Mouse (Mus musculus): ENCODE measurements around the gene Napa. TPM values are rescaled to one million over a fixed set of nuclear protein-coding genes. Genes with fewer than 3 reads are reported as not detected.

Gene Napa
- polyA plus RNA-seq (2012; ENCODE audit: insufficient read depth, low replicate concordance): 161 and 318 TPM in 2 replicates

DNA sequence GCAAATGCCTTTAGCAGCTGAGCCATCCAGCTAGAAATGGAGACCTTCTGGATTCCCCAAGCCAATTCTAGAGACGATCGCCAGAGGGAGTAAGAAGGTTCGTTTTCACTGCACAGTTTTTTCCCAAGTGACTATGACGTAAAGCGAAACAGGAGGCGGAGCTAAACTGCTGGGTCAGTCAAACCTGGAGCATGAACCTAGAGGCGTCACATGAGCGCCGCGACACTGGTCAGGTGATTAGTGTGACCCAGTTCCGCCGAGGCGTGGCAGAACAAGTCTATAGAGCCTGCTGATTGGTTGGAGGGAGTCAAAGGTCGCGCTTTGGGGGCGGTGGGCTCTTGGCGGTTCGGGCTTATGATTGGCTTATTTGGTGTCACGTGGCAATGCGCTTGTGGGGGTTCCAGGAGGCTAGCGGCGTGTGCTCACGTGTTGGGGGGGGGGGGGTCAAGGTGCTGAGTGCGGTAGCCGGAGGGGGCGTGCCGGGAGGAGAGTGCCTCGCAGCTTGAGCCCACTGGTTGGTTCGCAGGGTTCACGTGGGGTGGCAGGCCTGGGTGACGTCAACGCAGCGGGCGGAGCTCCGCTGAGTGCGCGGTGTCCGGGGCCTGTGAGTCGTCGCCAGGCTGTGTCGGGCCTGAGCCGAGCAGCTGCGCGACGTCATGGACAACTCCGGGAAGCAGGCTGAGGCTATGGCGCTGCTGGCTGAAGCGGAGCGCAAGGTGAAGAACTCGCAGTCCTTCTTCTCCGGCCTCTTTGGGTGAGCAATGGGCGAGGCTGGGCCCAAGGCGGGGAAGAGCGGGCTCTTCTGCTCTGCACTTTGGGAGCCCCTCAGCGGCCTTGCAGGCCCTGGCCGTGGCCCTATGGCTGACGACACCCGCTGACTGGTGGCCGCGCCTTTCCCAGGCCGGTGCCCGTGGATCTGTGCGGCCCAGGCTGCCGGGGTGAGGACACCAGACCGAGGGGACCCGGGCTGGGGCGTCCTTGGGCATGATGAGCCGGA is at the start of gene Napa:
Gene Napa, plus strand, starts transcription at position 438 of the 997 bp plus-strand sequence.
- no peaks in the 10 kb centered on the region for H3K9me3 ChIP-seq
- peak within 1 kb of the TSS; percentile 99 for H3K4me3 ChIP-seq (replicated peaks)
- H3K4me1 ChIP-seq: peaks cover 80% of the 10 kb centered on the region
- H3K27me3 ChIP-seq (replicated peaks): peaks cover 23% of the 10 kb centered on the region
- no peak for TF ChIP-seq GATA1 (IDR thresholded peaks at IDR 0.05; ENCODE audit: borderline replicate concordance, low read length)
- TF ChIP-seq FLI1 (IDR thresholded peaks at IDR 0.05; ENCODE audit: low read length): no peak
- H3K36me3 ChIP-seq (replicated peaks; ENCODE audit: low read length): peaks cover 29% of the 10 kb centered on the region

DNA sequence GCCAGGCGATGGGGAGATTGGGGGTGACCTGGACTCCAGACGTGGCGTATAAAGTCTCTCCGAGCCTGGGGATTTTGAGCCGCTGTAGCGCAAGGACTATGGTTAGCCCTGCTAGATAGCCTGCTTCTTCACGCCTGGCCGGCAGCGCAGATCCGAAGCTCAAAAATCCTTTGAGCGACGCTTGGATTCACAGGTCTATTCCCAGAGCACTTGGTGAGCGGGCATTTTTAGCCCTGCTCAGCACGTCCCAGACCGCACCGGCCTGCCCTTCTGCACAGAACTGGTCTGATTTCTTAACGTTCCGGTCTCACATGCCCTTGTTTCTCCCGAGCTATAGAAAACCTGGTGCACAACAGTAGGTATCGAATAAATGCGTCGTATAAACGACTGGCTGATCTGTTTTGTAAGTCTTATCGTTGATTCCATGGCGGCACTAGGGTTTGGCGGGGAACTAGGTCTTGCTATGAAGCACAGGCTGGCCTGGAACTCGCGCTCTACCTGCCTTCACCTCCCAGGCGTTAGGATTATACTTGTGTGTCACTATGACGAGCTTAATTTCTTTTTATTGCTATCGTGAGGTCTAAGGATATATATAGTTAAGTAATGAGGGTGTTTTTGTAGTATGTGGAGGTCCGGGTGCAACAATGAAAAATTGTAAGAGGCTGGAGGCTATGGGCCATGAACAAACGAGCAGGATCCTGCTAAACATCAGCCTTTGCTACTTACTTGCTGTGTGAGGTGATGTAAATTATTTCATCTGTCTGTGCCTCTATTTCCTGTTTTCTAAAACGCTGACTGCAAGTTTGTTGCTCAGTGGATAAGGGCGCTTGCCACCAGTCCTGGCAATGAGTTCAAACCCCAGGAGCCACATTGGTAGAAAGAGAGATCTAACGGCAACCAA is 49.3 kb upstream of the Napa start:
- peaks cover 55% of the 10 kb centered on the region for H3K4me1 ChIP-seq
- peak overlapping the region; percentile 100 for H3K4me3 ChIP-seq (replicated peaks)
- H3K36me3 ChIP-seq (replicated peaks; ENCODE audit: low read length): peaks cover 14% of the 10 kb centered on the region
- H3K27me3 ChIP-seq (replicated peaks): no peaks in the 10 kb centered on the region
- no peak for TF ChIP-seq FLI1 (IDR thresholded peaks at IDR 0.05; ENCODE audit: low read length)
- no peak for TF ChIP-seq GATA1 (IDR thresholded peaks at IDR 0.05; ENCODE audit: borderline replicate concordance, low read length)
- no peaks in the 10 kb centered on the region for H3K9me3 ChIP-seq

DNA sequence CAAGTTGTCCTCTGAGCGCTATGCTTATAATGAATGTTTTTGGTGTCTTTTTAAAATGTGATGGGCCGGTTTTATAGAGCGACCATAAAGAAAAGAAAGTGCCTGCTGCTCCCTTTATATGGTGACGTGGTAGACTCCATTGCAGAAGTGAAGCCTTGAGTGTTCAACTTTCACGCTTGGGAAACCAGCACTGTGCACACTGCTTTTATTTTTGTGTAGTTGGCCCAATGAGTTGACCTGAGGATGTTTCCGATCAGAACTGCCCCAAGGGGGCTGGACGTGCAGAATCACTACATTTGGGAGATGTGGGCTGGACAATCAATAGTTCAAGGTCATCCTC is 48.7 kb upstream of the Napa start:
- TF ChIP-seq FLI1 (IDR thresholded peaks at IDR 0.05; ENCODE audit: low read length): no peak
- TF ChIP-seq GATA1 (IDR thresholded peaks at IDR 0.05; ENCODE audit: borderline replicate concordance, low read length): no peak
- H3K27me3 ChIP-seq (replicated peaks): no peaks in the 10 kb centered on the region
- peak overlapping the region; percentile 100 for H3K4me3 ChIP-seq (replicated peaks)
- peaks cover 14% of the 10 kb centered on the region for H3K36me3 ChIP-seq (replicated peaks; ENCODE audit: low read length)
- no peaks in the 10 kb centered on the region for H3K9me3 ChIP-seq
- peaks cover 55% of the 10 kb centered on the region for H3K4me1 ChIP-seq

DNA sequence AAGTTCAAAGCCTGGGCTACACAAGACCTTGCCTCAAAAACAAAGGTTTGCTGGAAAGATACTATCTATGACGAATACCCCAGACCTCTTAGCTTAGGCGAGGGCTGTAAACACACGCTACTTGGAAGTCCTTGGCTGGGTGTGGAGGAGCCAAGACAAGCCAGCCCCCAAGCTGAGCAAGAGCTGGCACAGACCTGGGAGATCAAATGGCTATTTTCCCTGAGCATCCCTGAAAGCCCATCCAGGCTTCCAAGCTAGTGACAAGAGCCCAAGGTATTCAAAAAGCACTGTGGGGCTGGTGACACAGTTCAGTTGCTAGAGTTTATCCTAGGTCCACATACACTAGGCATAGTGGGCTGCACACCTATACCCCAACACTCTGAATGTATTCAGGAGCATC is 47.7 kb upstream of the Napa start:
- TF ChIP-seq GATA1 (IDR thresholded peaks at IDR 0.05; ENCODE audit: borderline replicate concordance, low read length) (no peak), FLI1 (IDR thresholded peaks at IDR 0.05; ENCODE audit: low read length) (no peak)
- Histone ChIP-seq H3K9me3 (no peaks in the 10 kb centered on the region), H3K4me1 (peaks cover 55% of the 10 kb centered on the region), H3K4me3 (replicated peaks) (peak overlapping the region; percentile 100), H3K27me3 (replicated peaks) (no peaks in the 10 kb centered on the region), H3K36me3 (replicated peaks; ENCODE audit: low read length) (peaks cover 14% of the 10 kb centered on the region)

DNA sequence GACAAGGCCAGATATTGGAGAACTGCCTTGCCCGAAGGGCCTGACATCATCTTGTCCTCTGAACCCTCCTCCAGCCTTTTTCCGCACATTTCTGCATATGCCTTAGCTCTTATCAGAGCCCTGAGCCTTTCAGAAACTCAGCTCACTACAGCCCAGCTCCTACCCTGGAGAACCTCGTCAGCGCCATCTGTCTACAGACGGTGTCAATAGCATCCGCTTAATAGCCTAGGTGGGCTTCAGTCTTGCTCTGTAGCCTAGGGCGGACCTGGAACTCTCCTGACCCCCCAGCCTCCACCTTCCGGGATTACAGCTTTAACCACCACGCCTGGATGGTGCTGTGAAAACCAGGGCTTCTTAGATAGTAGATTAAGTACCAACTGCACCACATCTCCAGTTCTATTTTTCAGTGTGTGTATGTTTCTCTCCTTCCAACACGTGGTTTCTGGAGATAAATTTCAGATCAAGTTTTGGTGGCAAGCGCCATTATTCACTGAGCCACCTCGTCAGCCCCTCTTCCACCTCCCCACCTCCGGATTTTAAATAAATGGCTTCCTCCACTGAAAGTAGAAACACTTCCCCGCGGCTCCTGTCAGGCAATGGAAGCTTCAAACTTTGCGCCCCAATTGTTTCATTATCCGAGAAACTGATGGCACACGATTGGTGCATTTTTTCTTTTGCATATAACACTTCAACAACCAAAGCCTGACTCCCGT is 46.2 kb upstream of the Napa start:
- no peak for TF ChIP-seq GATA1 (IDR thresholded peaks at IDR 0.05; ENCODE audit: borderline replicate concordance, low read length)
- no peak for TF ChIP-seq FLI1 (IDR thresholded peaks at IDR 0.05; ENCODE audit: low read length)
- Histone ChIP-seq H3K9me3 (no peaks in the 10 kb centered on the region), H3K4me3 (replicated peaks) (peak overlapping the region; percentile 95), H3K4me1 (peaks cover 61% of the 10 kb centered on the region), H3K36me3 (replicated peaks; ENCODE audit: low read length) (peaks cover 14% of the 10 kb centered on the region), H3K27me3 (replicated peaks) (no peaks in the 10 kb centered on the region)

DNA sequence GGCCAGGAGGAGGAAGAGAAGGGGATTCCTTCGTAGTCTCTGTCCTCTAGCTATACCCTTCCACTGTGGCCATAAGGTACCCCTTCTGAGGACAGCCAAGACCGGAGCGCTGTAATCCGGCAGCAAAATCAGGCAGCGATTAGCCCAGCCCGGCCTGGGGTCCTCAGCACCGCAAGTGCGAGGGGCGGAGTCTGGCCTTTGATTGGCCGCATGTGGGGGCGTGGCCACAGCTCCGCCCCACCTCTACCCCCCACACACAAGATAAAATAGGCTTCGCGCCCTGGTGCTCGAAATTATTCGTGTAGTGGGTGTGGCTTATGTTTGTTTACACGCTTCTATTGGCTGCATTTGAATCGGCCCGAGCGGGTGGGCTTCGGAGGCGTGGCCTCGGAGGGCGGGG is 45.6 kb upstream of the Napa start:
- Histone ChIP-seq H3K4me1 (peaks cover 67% of the 10 kb centered on the region), H3K9me3 (no peaks in the 10 kb centered on the region), H3K36me3 (replicated peaks; ENCODE audit: low read length) (peaks cover 14% of the 10 kb centered on the region), H3K4me3 (replicated peaks) (peak overlapping the region; percentile 95), H3K27me3 (replicated peaks) (no peaks in the 10 kb centered on the region)
- TF ChIP-seq FLI1 (IDR thresholded peaks at IDR 0.05; ENCODE audit: low read length) (no peak; the same call in 1 of the 2 replicates), GATA1 (IDR thresholded peaks at IDR 0.05; ENCODE audit: borderline replicate concordance, low read length) (no peak)

DNA sequence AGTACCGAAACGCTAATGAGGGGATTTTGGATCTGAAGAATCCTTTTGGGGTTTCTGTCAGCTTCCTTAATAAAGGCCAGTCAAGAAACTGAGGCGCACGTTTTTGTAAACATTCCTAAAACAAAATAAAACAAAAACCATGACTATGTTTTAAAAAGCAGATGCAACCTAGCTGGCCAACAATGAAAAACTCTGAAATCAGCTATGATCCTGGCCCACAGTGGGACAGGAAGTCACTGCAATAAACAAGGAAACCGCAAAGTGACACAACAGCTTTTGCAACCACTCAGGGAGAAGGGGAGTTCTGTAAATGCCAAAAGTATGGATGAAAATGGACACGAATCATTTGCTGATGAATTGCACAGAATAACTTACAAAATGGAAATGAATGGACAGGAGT is 45.2 kb upstream of the Napa start:
- H3K9me3 ChIP-seq: no peaks in the 10 kb centered on the region
- H3K27me3 ChIP-seq (replicated peaks): no peaks in the 10 kb centered on the region
- TF ChIP-seq FLI1 (IDR thresholded peaks at IDR 0.05; ENCODE audit: low read length) (no peak), GATA1 (IDR thresholded peaks at IDR 0.05; ENCODE audit: borderline replicate concordance, low read length) (no peak)
- H3K4me1 ChIP-seq: peaks cover 71% of the 10 kb centered on the region
- peak overlapping the region; percentile 95 for H3K4me3 ChIP-seq (replicated peaks)
- peaks cover 14% of the 10 kb centered on the region for H3K36me3 ChIP-seq (replicated peaks; ENCODE audit: low read length)

DNA sequence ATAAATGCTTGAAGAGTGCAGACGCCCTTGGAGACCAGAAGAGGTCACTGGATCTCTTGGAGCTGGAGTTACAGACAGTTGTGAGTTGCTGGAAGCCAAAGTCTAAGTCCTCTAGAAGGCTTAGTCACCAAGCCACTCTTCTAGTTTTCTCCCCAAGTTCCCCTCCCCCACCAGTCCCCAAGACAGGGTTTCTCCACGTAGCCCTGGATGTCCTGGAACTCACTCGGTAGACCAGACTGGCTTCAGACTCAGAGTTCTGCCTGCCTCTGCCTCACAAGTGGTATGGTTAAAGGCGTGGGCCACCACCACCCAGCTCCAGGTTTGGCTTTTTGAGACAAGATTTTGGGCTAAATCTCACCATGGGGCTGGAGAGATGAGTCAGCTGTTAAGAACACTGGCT is 43.3 kb upstream of the Napa start:
- H3K4me3 ChIP-seq (replicated peaks): no peak overlapping the region
- no peaks in the 10 kb centered on the region for H3K27me3 ChIP-seq (replicated peaks)
- H3K9me3 ChIP-seq: no peaks in the 10 kb centered on the region
- TF ChIP-seq GATA1 (IDR thresholded peaks at IDR 0.05; ENCODE audit: borderline replicate concordance, low read length): no peak
- no peak for TF ChIP-seq FLI1 (IDR thresholded peaks at IDR 0.05; ENCODE audit: low read length)
- H3K4me1 ChIP-seq: peaks cover 69% of the 10 kb centered on the region
- peaks cover 10% of the 10 kb centered on the region for H3K36me3 ChIP-seq (replicated peaks; ENCODE audit: low read length)

DNA sequence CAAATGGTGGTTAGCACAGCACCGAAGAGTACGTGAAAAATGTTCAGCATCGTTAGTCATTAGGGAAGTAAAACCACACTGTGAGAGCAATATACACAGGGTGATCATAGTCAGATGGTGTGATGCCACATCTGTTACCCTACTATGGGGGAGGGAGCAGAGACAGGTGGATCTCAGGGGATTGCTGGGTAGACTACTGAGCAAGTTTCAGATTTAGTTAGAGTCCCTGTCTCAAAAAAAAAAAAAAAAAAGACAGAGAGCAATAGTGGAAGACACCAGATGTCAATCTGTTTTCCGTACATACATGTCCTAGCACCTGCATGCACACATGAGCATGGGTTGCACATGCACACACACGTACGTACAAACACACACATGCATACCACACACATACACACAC is 42.6 kb upstream of the Napa start:
- H3K27me3 ChIP-seq (replicated peaks): no peaks in the 10 kb centered on the region
- peak overlapping the region; percentile 46 for H3K4me3 ChIP-seq (replicated peaks)
- H3K4me1 ChIP-seq: peaks cover 62% of the 10 kb centered on the region
- H3K9me3 ChIP-seq: no peaks in the 10 kb centered on the region
- H3K36me3 ChIP-seq (replicated peaks; ENCODE audit: low read length): peaks cover 3% of the 10 kb centered on the region
- no peak for TF ChIP-seq FLI1 (IDR thresholded peaks at IDR 0.05; ENCODE audit: low read length)
- no peak for TF ChIP-seq GATA1 (IDR thresholded peaks at IDR 0.05; ENCODE audit: borderline replicate concordance, low read length)

Measured in megakaryocyte, embryonic 14.5 days (primary cell).